Mouse (Mus musculus) CH12.LX (cell line): ENCODE results near the gene Timeless. TPM values are rescaled to one million over a fixed set of nuclear protein-coding genes. Genes with fewer than 3 reads are reported as not detected.

Source experiments
- DNase-seq: peaks from one replicate; pipeline ENCODE4 v3.0.0-alpha.2; 2013; ENCODE audit errors: extremely low read depth
- H3K27ac ChIP-seq: 2 replicates; pipeline ENCODE4 v1.5.1; 2012; ENCODE audit warnings: low read depth, mild to moderate bottlenecking, control low read depth, moderate library complexity; ENCODE audit not compliant: insufficient read depth
- H3K27me3 ChIP-seq: replicated peaks from 2 replicates; pipeline ENCODE3; 2012; ENCODE audit warnings: inconsistent platforms
- H3K36me3 ChIP-seq, 2 experiments: replicated peaks in 1 of 2; 2 replicates each; pipeline versions ENCODE3 to v1.6.1; 2012; ENCODE audit warnings: inconsistent platforms in 1 of 2, low read length in 1 of 2, mild to moderate bottlenecking in 1 of 2, mixed read lengths in 1 of 2, moderate library complexity in 1 of 2; ENCODE audit not compliant: control insufficient read depth in 1 of 2, insufficient read depth in 1 of 2
- H3K4me1 ChIP-seq, 2 experiments: 2 replicates each; pipeline ENCODE4 v1.6.1; 2012; ENCODE audit warnings: inconsistent platforms in 1 of 2, moderate library complexity in 1 of 2; ENCODE audit not compliant: insufficient read depth in 2 of 2, control insufficient read depth in 1 of 2
- H3K4me2 ChIP-seq: 2 replicates; pipeline ENCODE4 v1.6.1; 2012; ENCODE audit warnings: low read depth, mild to moderate bottlenecking, control low read depth; ENCODE audit not compliant: poor library complexity, insufficient read depth, severe bottlenecking
- H3K4me3 ChIP-seq, 3 experiments: fragments of 150-350 bp in 1 of 3; sonication (generic) in 1 of 3; replicated peaks in 1 of 3; 2 replicates each; pipeline versions ENCODE3 to v1.5.1; 2011 to 2012; ENCODE audit warnings: low read depth in 2 of 3, low read length in 2 of 3, mild to moderate bottlenecking in 2 of 3, moderate library complexity in 2 of 3, control low read depth in 1 of 3, improper control_type of control experiment in 1 of 3, inconsistent platforms in 1 of 3, mixed read lengths in 1 of 3; ENCODE audit not compliant: poor library complexity in 1 of 3
- H3K79me2 ChIP-seq: replicated peaks from 2 replicates; pipeline ENCODE4 v1.6.1; 2012; ENCODE audit warnings: mild to moderate bottlenecking, moderate library complexity; ENCODE audit not compliant: control insufficient read depth, poor library complexity, insufficient read depth, severe bottlenecking; ENCODE audit errors: extremely low read depth
- H3K9ac ChIP-seq: 2 replicates; pipeline ENCODE4 v1.6.1; 2012; ENCODE audit warnings: low read depth, mild to moderate bottlenecking, control low read depth, moderate library complexity; ENCODE audit not compliant: insufficient read depth
- H3K9me3 ChIP-seq: replicated peaks from 2 replicates; pipeline ENCODE3; 2012; ENCODE audit warnings: low read length, inconsistent platforms, mixed read lengths
- CHD1 ChIP-seq: IDR thresholded peaks from 2 replicates; pipeline ENCODE4 v1.6.1; 2012; ENCODE audit warnings: low read depth, low read length, improper control_type of control experiment, inconsistent platforms
- CHD2 ChIP-seq: IDR thresholded peaks from 2 replicates; pipeline ENCODE4 v1.6.1; 2011; ENCODE audit warnings: low read length, improper control_type of control experiment
- E2F4 ChIP-seq: IDR thresholded peaks from 2 replicates; pipeline ENCODE4 v1.6.1; 2011; ENCODE audit warnings: low read depth, low read length, improper control_type of control experiment; ENCODE audit not compliant: insufficient replicate concordance
- ELF1 ChIP-seq: IDR thresholded peaks from 2 replicates; pipeline ENCODE4 v1.6.1; 2014; ENCODE audit warnings: low read depth, mild to moderate bottlenecking, inconsistent platforms, low read length, improper control_type of control experiment
- EP300 ChIP-seq: IDR thresholded peaks from 2 replicates; pipeline ENCODE4 v1.6.1; 2011; ENCODE audit warnings: low read length, improper control_type of control experiment
- ETS1 ChIP-seq: conservative IDR thresholded peaks from 2 replicates; pipeline ENCODE4 v1.6.1; 2012; ENCODE audit warnings: low read depth, mild to moderate bottlenecking, inconsistent platforms, low read length, improper control_type of control experiment, moderate library complexity
- HCFC1 ChIP-seq: IDR thresholded peaks from 2 replicates; pipeline ENCODE4 v1.6.1; 2012; ENCODE audit warnings: low read depth, mild to moderate bottlenecking, inconsistent platforms, low read length, improper control_type of control experiment
- IRF4 ChIP-seq: IDR thresholded peaks from 2 replicates; pipeline ENCODE4 v1.6.1; 2014; ENCODE audit warnings: low read depth, mild to moderate bottlenecking, inconsistent platforms, low read length, improper control_type of control experiment
- JUN ChIP-seq: IDR thresholded peaks from 2 replicates; pipeline ENCODE4 v1.6.1; 2011; ENCODE audit warnings: low read depth, mild to moderate bottlenecking, low read length, improper control_type of control experiment, moderate library complexity; ENCODE audit not compliant: insufficient read depth
- JUND ChIP-seq: conservative IDR thresholded peaks from 2 replicates; pipeline ENCODE4 v1.6.1; 2011; ENCODE audit warnings: low read depth, low read length, improper control_type of control experiment
- KAT2A ChIP-seq: IDR thresholded peaks from 2 replicates; pipeline ENCODE4 v1.6.1; 2012; ENCODE audit warnings: low read length, improper control_type of control experiment, inconsistent platforms; ENCODE audit not compliant: insufficient replicate concordance
- MAFK ChIP-seq: IDR thresholded peaks from 2 replicates; pipeline ENCODE4 v1.6.1; 2011; ENCODE audit warnings: low read length, improper control_type of control experiment; ENCODE audit not compliant: insufficient replicate concordance
- MAZ ChIP-seq: IDR thresholded peaks from 2 replicates; pipeline ENCODE4 v1.6.1; 2012; ENCODE audit warnings: low read depth, mild to moderate bottlenecking, inconsistent platforms, low read length, improper control_type of control experiment, moderate library complexity
- MEF2A ChIP-seq: IDR thresholded peaks from 2 replicates; pipeline ENCODE4 v1.6.1; 2014; ENCODE audit warnings: low read depth, mild to moderate bottlenecking, inconsistent platforms, low read length, improper control_type of control experiment, borderline replicate concordance
- NRF1 ChIP-seq: IDR thresholded peaks from 2 replicates; pipeline ENCODE4 v1.6.1; 2014; ENCODE audit warnings: low read depth, mild to moderate bottlenecking, inconsistent platforms, low read length, improper control_type of control experiment, moderate library complexity
- PAX5 ChIP-seq: IDR thresholded peaks from 2 replicates; pipeline ENCODE4 v1.6.1; 2012; ENCODE audit warnings: low read length, inconsistent platforms, mixed read lengths
- POLR2A ChIP-seq: IDR thresholded peaks from 2 replicates; pipeline ENCODE4 v1.6.1; 2011; ENCODE audit warnings: low read depth, mild to moderate bottlenecking, improper control_type of control experiment, low read length
- POLR2AphosphoS2 ChIP-seq: IDR thresholded peaks from 2 replicates; pipeline ENCODE4 v1.6.1; 2011; ENCODE audit warnings: low read depth, low read length, improper control_type of control experiment
- RAD21 ChIP-seq: IDR thresholded peaks from 2 replicates; pipeline ENCODE4 v1.6.1; 2011; ENCODE audit warnings: low read depth, mild to moderate bottlenecking, low read length, improper control_type of control experiment, moderate library complexity
- SIN3A ChIP-seq: IDR thresholded peaks from 2 replicates; pipeline ENCODE4 v1.6.1; 2012; ENCODE audit warnings: low read length, improper control_type of control experiment, inconsistent platforms
- SMC3 ChIP-seq: IDR thresholded peaks from 2 replicates; pipeline ENCODE4 v1.6.1; 2011; ENCODE audit warnings: low read depth, low read length, improper control_type of control experiment
- TBP ChIP-seq: conservative IDR thresholded peaks from 2 replicates; pipeline ENCODE4 v1.6.1; 2011; ENCODE audit warnings: low read depth, low read length, improper control_type of control experiment
- ZC3H11A ChIP-seq: IDR thresholded peaks from 2 replicates; pipeline ENCODE4 v1.6.1; 2012; ENCODE audit warnings: low read depth, mild to moderate bottlenecking, inconsistent platforms, low read length, improper control_type of control experiment
- ZMIZ1 ChIP-seq: IDR thresholded peaks from 2 replicates; pipeline ENCODE4 v1.6.1; 2012; ENCODE audit warnings: low read depth, mild to moderate bottlenecking, inconsistent platforms, low read length, improper control_type of control experiment
- dilution Hi-C: fragments of 300-500 bp; cut with MboI; formaldehyde crosslinking; loops from 2 replicates; pipeline ENCODE4 v1.14.3; 2020; ENCODE audit warnings: low sequenced_read_pairs; ENCODE audit not compliant: extremely low pct_unique_long_range_greater_than_20kb, extremely low pct_ligation_motif_present
- in situ Hi-C: fragments of 300-500 bp; cut with MboI; formaldehyde crosslinking; loops from 3 replicates; pipeline ENCODE4 v1.14.3; 2019; ENCODE audit warnings: low sequenced_read_pairs, low pct_ligation_motif_present, low pct_unique_long_range_greater_than_20kb, mixed read lengths
- polyA plus RNA-seq: library from polyadenylated mRNA; unstranded; fragments of >175 nt; gene quantifications from 2 replicates; pipeline ENCODE4 v1.2.1, GENCODE M21; 2012; ENCODE audit warnings: low read depth; ENCODE audit not compliant: insufficient read length
- total RNA-seq, 2 experiments: library from RNA; depleted of rRNA; stranded (reverse); fragments of 300-350 nt in 1 of 2; fragments of >200 nt in 1 of 2; gene quantifications; 2 replicates each; pipeline ENCODE4 v1.2.3; 2012 to 2014

Gene Timeless
- total and polyA plus RNA-seq, 3 experiments, result 31.7 to 65.9 (median 47.2) TPM

DNA sequence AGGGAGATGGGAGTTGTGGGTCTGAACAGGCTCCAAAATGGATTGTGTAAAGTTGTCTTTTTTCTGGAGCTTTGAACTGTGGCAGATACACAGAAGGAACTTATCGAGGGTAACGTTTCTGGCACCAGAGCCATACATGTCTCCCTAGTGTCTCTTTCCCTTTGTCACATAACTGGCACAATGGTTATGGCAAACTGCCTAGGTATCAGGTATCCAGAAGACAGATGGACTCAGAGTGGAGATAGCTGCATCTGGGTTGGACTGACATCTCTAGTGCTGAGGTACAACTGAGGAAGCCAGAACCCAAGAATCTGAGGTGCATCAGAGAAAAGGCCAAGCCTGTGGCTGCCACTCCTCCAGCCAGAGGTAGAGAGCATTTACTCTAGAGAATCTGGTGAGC, 21.7 kb upstream of the Timeless start:
- TF ChIP-seq KAT2A, result no peak
- no peak for TF ChIP-seq MAZ
- TF ChIP-seq CHD2, result no peak
- TF ChIP-seq CHD1, result no peak
- TF ChIP-seq JUND, result no peak
- Histone ChIP-seq H3K4me1 (peaks cover 9 to 48% of the 10 kb centered on the region in 2 experiments), H3K4me3 (peak overlapping the region in 2 of 3 experiments; percentile 82 to 96), H3K9ac (peak overlapping the region; percentile 86), H3K27me3 (no peaks in the 10 kb centered on the region), H3K36me3 (peaks cover 3 to 29% of the 10 kb centered on the region in 2 experiments), H3K9me3 (no peaks in the 10 kb centered on the region), H3K27ac (no peak overlapping the region), H3K4me2 (peak overlapping the region; percentile 24), H3K79me2 (peaks cover 16% of the 10 kb centered on the region)
- DNase-seq, result no peak
- dilution Hi-C loops, result no loop called here
- in situ Hi-C loops, result no loop called here

- H3K79me2 ChIP-seq, result peaks cover 16% of the 10 kb centered on the region
- peak overlapping the region; percentile 24 for H3K4me2 ChIP-seq
- H3K9ac ChIP-seq, result peak overlapping the region; percentile 86
- peaks cover 9 to 46% of the 10 kb centered on the region in 2 experiments for H3K4me1 ChIP-seq
- peak overlapping the region; percentile 80 to 96 (median 82) for H3K4me3 ChIP-seq
- H3K36me3 ChIP-seq, result peaks cover 3 to 29% of the 10 kb centered on the region in 2 experiments
- in situ Hi-C loops (no loop called here), dilution Hi-C loops (no loop called here)
- no peak overlapping the region for H3K27ac ChIP-seq
- no peaks in the 10 kb centered on the region for H3K27me3 ChIP-seq
- DNase-seq, result no peak
- TF ChIP-seq ELF1, result peak; percentile 65
- no peak for TF ChIP-seq HCFC1
- H3K9me3 ChIP-seq, result no peaks in the 10 kb centered on the region
These were observed 20.9 kb upstream of the Timeless start for GRCm38 (mm10) chr10:128210954-128211353.

DNA sequence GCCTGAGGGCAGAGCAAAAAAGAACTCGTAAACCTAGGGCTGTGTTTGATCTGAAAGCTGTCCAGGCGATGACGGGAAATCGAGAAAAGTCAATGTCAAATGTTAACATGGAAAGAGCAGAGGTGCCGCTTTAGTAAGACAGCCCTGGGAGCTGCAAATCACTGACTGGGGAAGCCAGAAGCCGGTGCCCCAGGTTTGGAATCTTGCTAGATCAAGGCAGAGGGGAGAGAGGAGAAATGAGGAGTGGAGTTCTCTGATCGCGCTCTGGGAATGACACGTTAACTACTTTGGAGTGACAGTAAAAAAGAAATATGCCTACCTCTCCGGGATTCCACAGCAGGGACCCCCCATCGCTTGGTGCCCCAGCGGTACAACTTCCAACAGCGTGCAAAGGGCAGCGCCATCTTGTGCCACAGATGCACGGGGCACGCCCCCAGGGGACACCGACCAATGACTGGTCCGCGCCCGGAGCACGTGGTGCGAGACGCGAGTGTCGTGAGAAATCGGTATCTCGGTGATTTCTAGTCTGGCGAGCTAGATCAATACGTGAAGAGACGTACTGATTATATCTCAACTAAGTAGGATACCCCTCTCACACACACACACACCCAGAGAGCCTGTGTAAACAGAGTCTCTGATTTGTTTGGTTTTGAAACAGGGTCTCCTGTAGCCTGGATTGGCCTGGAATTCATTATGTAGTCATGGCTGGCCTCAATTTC, 20.3 kb upstream of the Timeless start, which contains the start of gene Spryd4:
Spryd4 (minus strand) TSS at position 418 of the 719 bp plus-strand sequence.
- peak within 1 kb of the TSS; percentile 80 to 96 (median 82) for H3K4me3 ChIP-seq
- peaks cover 3 to 24% of the 10 kb centered on the region in 2 experiments for H3K36me3 ChIP-seq
- H3K27ac ChIP-seq, result no peak within 1 kb of the TSS
- H3K9ac ChIP-seq, result peak within 1 kb of the TSS; percentile 86
- H3K4me1 ChIP-seq, result peaks cover 9 to 41% of the 10 kb centered on the region in 2 experiments
- no peaks in the 10 kb centered on the region for H3K9me3 ChIP-seq
- dilution Hi-C loops, result no loop called here
- H3K79me2 ChIP-seq, result peaks cover 16% of the 10 kb centered on the region
- in situ Hi-C loops, result no loop called here
- peak; percentile 94 for DNase-seq
- H3K4me2 ChIP-seq, result peak within 1 kb of the TSS; percentile 85
- no peaks in the 10 kb centered on the region for H3K27me3 ChIP-seq
- TF ChIP-seq TBP (peak; percentile 95), E2F4 (no peak), MAFK (no peak), SMC3 (no peak), IRF4 (no peak), ZC3H11A (no peak), NRF1 (no peak), SIN3A (peak; percentile 73), CHD2 (peak; percentile 78), CHD1 (no peak), ZMIZ1 (0 out of 2 replicates have a peak, but pooled peaks have one; percentile 21), PAX5 (no peak), POLR2A (peak; percentile 95), RAD21 (no peak), MEF2A (no peak), POLR2AphosphoS2 (no peak), ETS1 (no peak), KAT2A (no peak), JUN (no peak), ELF1 (no peak), EP300 (no peak)
